Mouse (Mus musculus): ENCODE measurements around the gene Rsrc1. TPM values are rescaled to one million over a fixed set of nuclear protein-coding genes. Genes with fewer than 3 reads are reported as not detected.
A peak's percentile ranks its signal among the peaks of the same experiment; 100 is the strongest.

Rsrc1 gene
- polyA plus RNA-seq, 1 experiment from 2014 or later: 33.8 TPM

DNA sequence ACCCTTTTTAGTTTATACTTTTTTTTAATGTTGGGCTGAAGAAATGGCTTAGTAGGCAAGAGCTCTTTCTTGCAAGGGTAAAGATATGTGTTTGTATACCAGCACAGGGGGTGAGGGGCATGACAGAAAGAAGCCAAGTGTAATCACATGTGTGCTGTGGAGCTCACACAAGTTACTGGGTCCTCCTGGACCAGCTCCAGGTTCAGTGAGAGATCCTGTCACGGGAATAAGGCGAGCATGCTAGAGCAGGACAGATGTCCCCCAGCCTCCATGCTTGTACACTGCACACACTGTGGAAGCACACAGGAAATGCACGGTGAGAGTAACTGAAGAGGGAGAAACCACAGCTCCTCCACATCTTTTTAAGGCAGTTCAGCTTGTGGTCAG lies 371.6 kb downstream of the Rsrc1 start:
- Histone ChIP-seq H3K4me2 (no peak overlapping the region), H3K27me3 (ENCODE audit: control insufficient read depth, insufficient read depth, low read length) (no peaks in the 10 kb centered on the region), H3K9me3 (replicated peaks; ENCODE audit: control insufficient read depth, low read length) (no peaks in the 10 kb centered on the region), H3K4me1 (ENCODE audit: control insufficient read depth, insufficient read depth, low read length) (no peaks in the 10 kb centered on the region), H3K27ac (ENCODE audit: low read depth, low read length) (no peak overlapping the region), H3K4me3 (ENCODE audit: low read depth, low read length) (no peak overlapping the region), H3K9ac (ENCODE audit: low read depth, low read length) (no peak overlapping the region), H3K36me3 (ENCODE audit: control insufficient read depth, insufficient read depth, low read length) (no peaks in the 10 kb centered on the region)
- ATAC-seq (replicated peaks; ENCODE audit: insufficient number of reproducible peaks, low FRiP score, low TSS enrichment): no peak
- WGBS (ENCODE audit: insufficient replicate concordance): 88% methylated on average over 3 of the region's 3 CpGs

DNA sequence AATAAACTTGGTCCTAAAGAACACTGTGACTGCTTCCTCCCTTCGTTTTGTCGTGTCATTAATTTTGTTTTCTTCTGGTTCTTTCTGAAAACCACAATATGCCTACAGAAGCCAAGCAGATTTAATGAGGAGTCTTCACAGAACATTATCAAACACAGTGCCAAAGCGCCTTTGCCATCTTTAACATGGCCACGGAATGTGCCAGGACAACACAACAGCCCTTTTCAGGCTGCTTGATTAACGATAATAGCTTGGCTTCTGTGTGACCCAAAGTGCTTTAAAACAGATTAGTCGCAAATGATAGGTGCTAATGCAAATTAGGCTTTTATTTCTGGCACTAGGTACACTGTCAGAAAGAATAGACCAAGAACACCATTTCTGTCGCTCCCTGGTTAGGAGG lies 377.2 kb downstream of the Rsrc1 start:
- Histone ChIP-seq H3K36me3 (ENCODE audit: control insufficient read depth, insufficient read depth, low read length) (no peaks in the 10 kb centered on the region), H3K9me3 (replicated peaks; ENCODE audit: control insufficient read depth, low read length) (no peaks in the 10 kb centered on the region), H3K4me1 (ENCODE audit: control insufficient read depth, insufficient read depth, low read length) (no peaks in the 10 kb centered on the region), H3K27me3 (ENCODE audit: control insufficient read depth, insufficient read depth, low read length) (no peaks in the 10 kb centered on the region), H3K4me3 (ENCODE audit: low read depth, low read length) (no peak overlapping the region), H3K9ac (ENCODE audit: low read depth, low read length) (no peak overlapping the region), H3K27ac (ENCODE audit: low read depth, low read length) (no peak overlapping the region), H3K4me2 (no peak overlapping the region)
- no peak for ATAC-seq (replicated peaks; ENCODE audit: insufficient number of reproducible peaks, low FRiP score, low TSS enrichment)
- WGBS (ENCODE audit: insufficient replicate concordance): 86% methylated on average over 7 of the region's 7 CpGs

DNA sequence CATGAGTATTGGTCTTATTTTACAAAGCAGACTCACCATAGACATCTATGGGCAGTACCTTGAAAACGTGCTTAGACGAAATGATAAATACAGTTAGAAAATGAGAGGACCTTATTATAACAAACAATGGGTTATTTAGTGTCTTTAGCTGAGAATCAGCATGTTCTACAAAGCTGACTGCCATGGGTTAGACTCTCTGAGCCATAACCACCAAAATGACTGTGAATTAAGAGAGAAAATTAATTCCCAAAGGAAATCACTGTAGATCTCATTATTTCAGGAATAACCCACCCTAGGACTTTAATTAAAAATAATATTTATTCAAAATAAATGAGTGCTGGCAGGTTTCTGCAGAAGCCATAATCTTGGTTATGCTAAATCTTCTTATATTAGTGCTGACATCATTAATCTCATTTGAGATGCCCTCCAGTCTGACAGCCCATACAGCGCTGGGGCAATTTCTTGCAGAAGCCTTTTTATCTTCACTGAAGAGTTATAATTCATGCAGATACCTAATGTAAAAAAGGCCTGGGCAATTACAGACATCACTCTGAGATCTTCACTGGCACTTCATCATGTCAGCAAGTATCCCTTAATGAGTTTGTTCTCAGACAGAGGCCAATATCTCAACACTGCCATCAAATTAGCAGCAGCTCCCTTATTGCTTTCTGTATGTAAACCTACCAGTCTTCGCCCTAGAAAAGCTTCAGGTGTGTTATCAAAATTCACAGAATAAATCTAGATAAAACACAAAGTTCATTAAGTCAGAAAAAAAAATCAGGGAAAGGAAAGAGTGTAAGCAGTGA lies 385.1 kb downstream of the Rsrc1 start:
- Histone ChIP-seq H3K4me1 (ENCODE audit: control insufficient read depth, insufficient read depth, low read length) (0 out of 2 replicates have a peak, but pooled peaks cover 4% of the 10 kb centered on the region), H3K4me3 (ENCODE audit: low read depth, low read length) (no peak overlapping the region), H3K9ac (ENCODE audit: low read depth, low read length) (no peak overlapping the region), H3K4me2 (no peak overlapping the region), H3K9me3 (replicated peaks; ENCODE audit: control insufficient read depth, low read length) (no peaks in the 10 kb centered on the region), H3K27me3 (ENCODE audit: control insufficient read depth, insufficient read depth, low read length) (no peaks in the 10 kb centered on the region), H3K27ac (ENCODE audit: low read depth, low read length) (no peak overlapping the region), H3K36me3 (ENCODE audit: control insufficient read depth, insufficient read depth, low read length) (no peaks in the 10 kb centered on the region)
- WGBS (ENCODE audit: insufficient replicate concordance): 67% methylated on average over 4 of the region's 4 CpGs
- no peak for ATAC-seq (replicated peaks; ENCODE audit: insufficient number of reproducible peaks, low FRiP score, low TSS enrichment)

DNA sequence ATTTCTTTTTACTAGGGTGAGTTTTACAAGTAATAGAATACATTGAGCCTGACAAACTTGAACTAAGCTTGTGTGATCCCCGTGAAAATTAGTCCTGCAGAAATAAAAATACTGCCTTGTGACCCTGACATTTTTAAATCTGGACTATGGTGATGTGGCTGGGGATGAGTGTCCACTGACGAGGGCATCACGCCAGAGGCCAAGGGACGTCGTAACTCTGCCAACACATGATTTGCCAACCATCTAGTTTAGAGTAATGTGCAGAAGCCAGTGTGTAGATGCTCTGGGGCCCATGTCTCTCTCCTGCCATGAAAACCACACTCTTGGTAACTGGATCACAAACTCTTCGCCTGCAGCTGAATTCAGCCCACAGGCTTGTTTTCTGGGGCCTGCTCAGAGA lies 386.3 kb downstream of the Rsrc1 start:
- H3K9me3 ChIP-seq (replicated peaks; ENCODE audit: control insufficient read depth, low read length): no peaks in the 10 kb centered on the region
- 76% methylated on average over 6 of the region's 6 CpGs for WGBS (ENCODE audit: insufficient replicate concordance)
- H3K27me3 ChIP-seq (ENCODE audit: control insufficient read depth, insufficient read depth, low read length): no peaks in the 10 kb centered on the region
- H3K4me1 ChIP-seq (ENCODE audit: control insufficient read depth, insufficient read depth, low read length): 0 out of 2 replicates have a peak, but pooled peaks cover 4% of the 10 kb centered on the region
- H3K9ac ChIP-seq (ENCODE audit: low read depth, low read length): no peak overlapping the region
- no peak overlapping the region for H3K4me2 ChIP-seq
- no peak overlapping the region for H3K27ac ChIP-seq (ENCODE audit: low read depth, low read length)
- no peak overlapping the region for H3K4me3 ChIP-seq (ENCODE audit: low read depth, low read length)
- no peak for ATAC-seq (replicated peaks; ENCODE audit: insufficient number of reproducible peaks, low FRiP score, low TSS enrichment)
- H3K36me3 ChIP-seq (ENCODE audit: control insufficient read depth, insufficient read depth, low read length): no peaks in the 10 kb centered on the region

DNA sequence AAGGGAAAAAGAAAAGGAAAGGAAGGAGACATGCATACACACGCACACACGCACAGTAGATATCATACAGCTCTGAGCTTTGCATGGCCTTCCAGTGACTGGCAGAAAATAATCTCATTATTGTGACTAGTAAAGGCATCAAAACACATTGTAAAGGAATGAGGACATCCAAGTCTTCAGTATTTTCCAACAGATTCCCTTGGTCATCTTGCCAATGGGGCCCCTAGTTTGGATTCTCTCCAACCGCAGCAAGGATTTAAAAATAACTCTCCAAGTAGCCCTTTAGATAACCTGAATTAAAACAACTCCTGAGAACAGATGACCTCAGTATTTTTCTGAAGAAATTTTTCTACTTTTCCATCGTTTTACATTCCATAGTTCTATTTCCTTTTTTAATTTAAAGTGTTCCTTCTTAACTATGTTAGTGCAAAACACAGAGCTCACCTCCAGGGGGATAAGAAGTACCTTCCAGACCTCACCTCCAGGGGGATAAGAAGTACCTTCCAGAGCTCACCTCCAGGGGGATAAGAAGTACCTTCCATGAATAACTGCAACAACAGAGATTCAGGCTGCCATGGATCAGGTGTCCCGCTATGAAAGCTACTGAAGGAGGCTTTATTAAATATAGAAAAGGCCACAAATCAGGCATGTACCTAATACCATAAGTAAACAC lies 388.4 kb downstream of the Rsrc1 start:
- no peak for ATAC-seq (replicated peaks; ENCODE audit: insufficient number of reproducible peaks, low FRiP score, low TSS enrichment)
- H3K4me2 ChIP-seq: no peak overlapping the region; the same call in 1 of the 2 replicates

DNA sequence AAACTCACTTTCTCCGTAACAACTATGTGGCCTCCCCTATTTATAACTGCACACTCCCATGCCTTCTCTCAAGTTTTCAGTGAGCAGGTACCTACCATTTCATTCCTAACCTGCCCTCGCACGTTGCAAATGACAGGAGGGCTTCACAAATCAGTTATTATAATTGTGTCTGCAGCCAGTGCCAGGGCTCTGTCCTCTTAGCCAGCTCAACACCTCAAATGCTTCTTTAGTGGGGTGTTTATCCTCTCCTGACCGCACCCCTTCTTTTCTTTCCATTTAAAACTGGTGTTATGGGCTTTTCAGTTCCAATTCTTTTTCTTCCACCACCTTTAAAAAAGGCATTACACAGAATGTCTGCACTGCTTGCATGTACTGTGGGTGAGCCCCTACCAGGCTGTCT lies 391.0 kb downstream of the Rsrc1 start:
- Histone ChIP-seq H3K9ac (ENCODE audit: low read depth, low read length) (no peak overlapping the region), H3K4me1 (ENCODE audit: control insufficient read depth, insufficient read depth, low read length) (peaks cover 7% of the 10 kb centered on the region; the same call in 1 of the 2 replicates), H3K27me3 (ENCODE audit: control insufficient read depth, insufficient read depth, low read length) (no peaks in the 10 kb centered on the region), H3K4me2 (no peak overlapping the region), H3K9me3 (replicated peaks; ENCODE audit: control insufficient read depth, low read length) (no peaks in the 10 kb centered on the region), H3K4me3 (ENCODE audit: low read depth, low read length) (no peak overlapping the region), H3K36me3 (ENCODE audit: control insufficient read depth, insufficient read depth, low read length) (no peaks in the 10 kb centered on the region), H3K27ac (ENCODE audit: low read depth, low read length) (peak overlapping the region; percentile 46; the same call in 1 of the 2 replicates)
- no peak for ATAC-seq (replicated peaks; ENCODE audit: insufficient number of reproducible peaks, low FRiP score, low TSS enrichment)
- WGBS (ENCODE audit: insufficient replicate concordance): 59% methylated on average over 4 of the region's 4 CpGs

More for the DNA sequence above, 388.4 kb downstream of the Rsrc1 start:
- no peaks in the 10 kb centered on the region for H3K9me3 ChIP-seq (replicated peaks; ENCODE audit: control insufficient read depth, low read length)
- H3K27me3 ChIP-seq (ENCODE audit: control insufficient read depth, insufficient read depth, low read length): no peaks in the 10 kb centered on the region
- H3K9ac ChIP-seq (ENCODE audit: low read depth, low read length): no peak overlapping the region
- H3K36me3 ChIP-seq (ENCODE audit: control insufficient read depth, insufficient read depth, low read length): no peaks in the 10 kb centered on the region
- no peak overlapping the region for H3K27ac ChIP-seq (ENCODE audit: low read depth, low read length)
- no peak overlapping the region for H3K4me3 ChIP-seq (ENCODE audit: low read depth, low read length)
- H3K4me1 ChIP-seq (ENCODE audit: control insufficient read depth, insufficient read depth, low read length): peaks cover 7% of the 10 kb centered on the region; the same call in 1 of the 2 replicates
- 64% methylated on average over 5 of the region's 5 CpGs for WGBS (ENCODE audit: insufficient replicate concordance)

DNA sequence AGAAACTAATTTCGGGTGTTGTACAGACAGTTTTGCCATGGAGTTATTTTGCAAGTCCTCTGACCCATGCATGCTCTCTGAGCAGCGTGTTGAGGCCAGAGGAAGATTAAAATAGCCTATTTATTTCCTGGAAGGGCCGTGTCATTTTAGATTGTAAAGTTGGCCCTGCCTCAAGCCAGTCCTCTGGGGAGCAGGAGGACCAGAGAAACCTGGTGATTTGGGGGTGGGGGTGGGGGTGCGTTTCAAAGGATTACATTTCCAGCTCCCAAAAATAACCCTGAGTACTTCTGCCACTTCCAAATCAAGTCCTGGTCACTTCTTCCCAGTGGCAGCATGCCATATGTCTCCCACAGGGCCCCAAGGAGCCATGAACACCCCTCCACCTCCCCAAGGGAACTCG lies 391.6 kb downstream of the Rsrc1 start:
- no peak for ATAC-seq (replicated peaks; ENCODE audit: insufficient number of reproducible peaks, low FRiP score, low TSS enrichment)
- Histone ChIP-seq H3K4me2 (no peak overlapping the region), H3K9ac (ENCODE audit: low read depth, low read length) (no peak overlapping the region), H3K27ac (ENCODE audit: low read depth, low read length) (no peak overlapping the region), H3K27me3 (ENCODE audit: control insufficient read depth, insufficient read depth, low read length) (no peaks in the 10 kb centered on the region), H3K36me3 (ENCODE audit: control insufficient read depth, insufficient read depth, low read length) (no peaks in the 10 kb centered on the region), H3K4me3 (ENCODE audit: low read depth, low read length) (no peak overlapping the region), H3K4me1 (ENCODE audit: control insufficient read depth, insufficient read depth, low read length) (peaks cover 7% of the 10 kb centered on the region; the same call in 1 of the 2 replicates), H3K9me3 (replicated peaks; ENCODE audit: control insufficient read depth, low read length) (no peaks in the 10 kb centered on the region)
- WGBS (ENCODE audit: insufficient replicate concordance): 39% methylated on average over 5 of the region's 5 CpGs

DNA sequence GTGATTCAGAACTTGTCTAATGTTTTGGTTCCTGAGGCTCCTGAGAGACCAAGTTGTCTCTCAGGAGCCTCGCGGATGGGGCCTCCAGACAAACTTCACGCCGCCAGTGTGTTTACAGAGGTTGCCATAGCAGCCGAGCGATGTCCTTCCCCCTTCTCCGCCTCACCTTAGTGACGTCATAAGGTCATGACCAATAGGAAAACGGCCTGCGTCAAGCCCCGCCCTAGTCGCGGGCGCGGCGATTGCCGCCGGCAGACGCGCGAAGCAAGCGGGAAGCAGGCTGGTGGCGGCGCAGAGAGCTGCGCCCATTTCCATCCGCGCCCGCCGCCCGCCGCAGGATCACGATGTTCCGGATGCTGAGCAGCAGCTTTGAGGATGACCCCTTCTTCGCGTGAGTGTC lies 392.7 kb downstream of the Rsrc1 start, which contains the start of gene Mlf1:
Mlf1 (plus strand) TSS at position 226 of the 400 bp plus-strand sequence.
- no peaks in the 10 kb centered on the region for H3K9me3 ChIP-seq (replicated peaks; ENCODE audit: control insufficient read depth, low read length)
- peak within 1 kb of the TSS; percentile 56 for H3K4me3 ChIP-seq (ENCODE audit: low read depth, low read length)
- no peaks in the 10 kb centered on the region for H3K27me3 ChIP-seq (ENCODE audit: control insufficient read depth, insufficient read depth, low read length)
- ATAC-seq (replicated peaks; ENCODE audit: insufficient number of reproducible peaks, low FRiP score, low TSS enrichment): peak; percentile 91
- no peak within 1 kb of the TSS for H3K27ac ChIP-seq (ENCODE audit: low read depth, low read length)
- H3K4me1 ChIP-seq (ENCODE audit: control insufficient read depth, insufficient read depth, low read length): peaks cover 7% of the 10 kb centered on the region; the same call in 1 of the 2 replicates
- H3K36me3 ChIP-seq (ENCODE audit: control insufficient read depth, insufficient read depth, low read length): no peaks in the 10 kb centered on the region
- H3K4me2 ChIP-seq: peak within 1 kb of the TSS; percentile 87
- H3K9ac ChIP-seq (ENCODE audit: low read depth, low read length): peak within 1 kb of the TSS; percentile 69
- under 1% methylated on average over 35 of the region's 35 CpGs for WGBS (ENCODE audit: insufficient replicate concordance)

All from heart, embryonic 11.5 days (tissue).